Mouse (Mus musculus) left cerebral cortex, adult 8-10 months (tissue): ENCODE results near the gene Dvl2. TPM values are rescaled to one million over a fixed set of nuclear protein-coding genes. Genes with fewer than 3 reads are reported as not detected.

Experiments
- DNase-seq, 2 experiments: peaks; one replicate each; pipeline ENCODE4 v3.0.0; 2022; ENCODE audit warnings: low spot score in 2 of 2
- total RNA-seq, 4 experiments: library from RNA; stranded (reverse); gene quantifications; 2 replicates each; pipeline ENCODE4 v1.2.4; 2022

Dvl2 gene
- total RNA-seq, 4 experiments from 2014 or later = 28.0 to 36.9 (median 32.9) TPM

DNA sequence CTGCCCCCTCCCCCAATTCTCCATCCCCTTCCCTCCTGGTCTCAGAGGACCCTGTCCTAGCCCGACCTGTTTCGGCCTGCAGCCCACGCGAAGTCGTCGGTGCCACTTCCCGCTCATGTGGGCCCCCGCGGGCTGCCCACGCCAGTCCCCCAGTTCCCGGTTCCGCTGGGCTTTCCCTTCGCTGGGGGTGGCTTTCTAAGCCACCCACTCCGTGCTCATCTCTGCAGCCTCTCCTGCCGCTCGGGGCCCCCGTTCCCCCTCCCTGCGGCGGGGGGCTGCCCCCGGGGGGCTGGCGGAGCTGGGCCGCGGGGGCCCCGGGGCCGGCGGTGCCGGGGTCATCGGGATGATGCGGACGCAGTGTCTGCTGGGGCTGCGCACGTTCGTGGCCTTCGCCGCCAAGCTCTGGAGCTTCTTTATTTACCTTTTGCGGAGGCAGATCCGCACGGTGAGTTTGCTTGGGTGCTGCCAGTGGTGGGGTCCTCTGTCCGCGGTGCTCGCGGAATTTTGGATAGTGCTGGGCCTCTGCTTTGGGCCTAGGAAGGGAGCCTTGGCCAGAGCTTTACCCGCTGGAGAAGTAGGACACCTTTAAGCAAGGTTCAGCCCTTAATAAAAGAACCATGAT, 19.1 kb upstream of the Dvl2 start, which contains the start of gene Ctdnep1:
Gene Ctdnep1, plus strand, starts transcription at position 16 of the 622 bp plus-strand sequence.
- no peak for DNase-seq

DNA sequence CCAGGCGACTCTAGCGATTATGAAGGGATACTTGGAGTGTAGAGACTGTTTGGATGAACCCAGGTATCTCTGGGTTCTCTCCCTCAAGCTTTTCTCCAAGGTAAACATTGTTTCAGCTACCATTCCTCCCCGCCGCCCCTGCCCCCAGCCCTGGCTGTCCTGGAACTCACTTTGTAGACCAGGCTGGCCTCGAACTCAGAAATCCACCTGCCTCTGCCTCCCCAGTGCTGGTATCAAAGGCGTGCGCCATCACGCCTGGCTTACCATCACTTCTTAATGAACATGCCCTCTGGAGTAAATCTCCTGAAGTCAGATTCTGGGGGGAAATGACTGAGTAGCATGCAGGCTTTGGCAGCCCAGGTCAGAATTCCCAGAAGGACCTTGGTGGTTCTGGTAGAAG, 18.2 kb upstream of the Dvl2 start, which contains the start of gene Elp5:
Gene Elp5, minus strand, starts transcription at position 293 of the 400 bp plus-strand sequence.
- DNase-seq = no peak

DNA sequence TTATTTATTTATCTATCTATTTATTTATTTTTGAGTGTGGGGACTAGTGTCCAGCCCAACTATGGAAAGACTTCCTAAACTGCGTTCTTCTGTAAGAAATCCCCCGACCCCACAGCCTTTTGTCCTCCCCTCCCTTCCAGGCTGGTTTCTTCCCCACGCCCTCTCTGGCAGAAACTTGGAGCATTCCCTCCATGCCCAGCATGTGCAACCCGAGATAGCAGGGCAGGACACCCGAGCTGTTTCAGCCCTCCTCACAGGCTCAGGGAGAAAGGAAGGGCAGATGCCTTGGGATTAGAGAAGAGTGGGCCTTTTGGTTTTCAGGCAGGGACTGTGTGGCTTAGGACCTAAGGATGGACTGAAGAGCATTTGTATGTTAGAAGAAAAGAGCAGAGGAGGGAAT, 17.5 kb upstream of the Dvl2 start:
- no peak for DNase-seq

DNA sequence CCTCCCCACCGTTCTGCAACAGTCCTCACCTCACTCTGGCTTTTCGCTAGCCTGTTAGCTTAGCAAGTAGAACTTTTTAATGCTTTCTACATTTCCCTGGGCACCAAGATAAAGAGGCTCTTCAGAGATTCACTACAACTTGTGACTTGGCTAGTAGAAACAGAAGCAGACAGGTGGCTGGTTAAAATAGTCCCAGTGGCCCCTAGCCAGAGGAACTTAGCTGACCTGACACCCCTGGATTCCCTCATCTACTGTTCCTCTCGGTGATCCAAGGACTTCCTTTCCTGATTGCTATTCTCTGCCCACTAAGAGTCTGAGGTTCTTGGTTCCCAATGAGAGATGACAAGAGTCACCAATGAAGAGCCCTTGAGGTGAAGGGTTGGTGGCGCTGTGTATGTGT, 17.0 kb upstream of the Dvl2 start:
- DNase-seq = no peak

DNA sequence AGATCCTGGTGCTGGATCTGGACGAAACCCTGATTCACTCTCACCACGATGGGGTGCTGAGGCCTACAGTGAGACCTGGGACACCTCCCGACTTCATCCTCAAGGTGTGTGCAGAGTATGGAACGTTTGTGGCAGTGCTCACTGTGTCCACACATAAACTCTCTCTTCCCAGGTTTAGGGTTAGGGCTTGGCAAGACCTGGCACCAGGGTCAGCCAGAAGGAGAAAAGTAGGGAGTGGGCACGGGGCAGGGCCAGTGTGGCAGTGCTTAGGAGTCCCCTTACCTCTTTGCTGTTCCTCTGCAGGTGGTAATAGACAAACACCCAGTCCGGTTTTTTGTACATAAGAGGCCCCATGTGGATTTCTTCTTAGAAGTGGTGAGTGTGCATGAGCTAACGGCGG, 16.0 kb upstream of the Dvl2 start:
- no peak for DNase-seq

DNA sequence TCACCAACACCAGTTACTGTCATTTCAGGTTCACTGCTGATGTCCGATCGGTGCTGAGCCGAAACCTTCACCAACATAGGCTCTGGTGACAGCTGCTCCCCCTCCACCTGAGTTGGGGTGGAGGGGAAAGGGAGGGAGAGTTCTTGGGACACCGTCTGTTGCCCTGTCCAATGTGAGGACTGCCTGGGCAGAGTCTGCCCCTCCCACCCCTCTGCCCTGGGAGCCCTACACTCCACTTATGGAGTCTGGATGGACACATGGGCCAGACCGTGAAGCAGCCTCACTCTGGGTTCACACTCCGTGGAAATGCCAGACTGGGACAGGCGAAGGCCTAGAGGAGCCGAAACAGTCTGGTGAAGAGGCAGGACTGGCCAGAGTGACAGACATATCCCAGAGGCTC, 10.4 kb upstream of the Dvl2 start:
- DNase-seq = no peak

DNA sequence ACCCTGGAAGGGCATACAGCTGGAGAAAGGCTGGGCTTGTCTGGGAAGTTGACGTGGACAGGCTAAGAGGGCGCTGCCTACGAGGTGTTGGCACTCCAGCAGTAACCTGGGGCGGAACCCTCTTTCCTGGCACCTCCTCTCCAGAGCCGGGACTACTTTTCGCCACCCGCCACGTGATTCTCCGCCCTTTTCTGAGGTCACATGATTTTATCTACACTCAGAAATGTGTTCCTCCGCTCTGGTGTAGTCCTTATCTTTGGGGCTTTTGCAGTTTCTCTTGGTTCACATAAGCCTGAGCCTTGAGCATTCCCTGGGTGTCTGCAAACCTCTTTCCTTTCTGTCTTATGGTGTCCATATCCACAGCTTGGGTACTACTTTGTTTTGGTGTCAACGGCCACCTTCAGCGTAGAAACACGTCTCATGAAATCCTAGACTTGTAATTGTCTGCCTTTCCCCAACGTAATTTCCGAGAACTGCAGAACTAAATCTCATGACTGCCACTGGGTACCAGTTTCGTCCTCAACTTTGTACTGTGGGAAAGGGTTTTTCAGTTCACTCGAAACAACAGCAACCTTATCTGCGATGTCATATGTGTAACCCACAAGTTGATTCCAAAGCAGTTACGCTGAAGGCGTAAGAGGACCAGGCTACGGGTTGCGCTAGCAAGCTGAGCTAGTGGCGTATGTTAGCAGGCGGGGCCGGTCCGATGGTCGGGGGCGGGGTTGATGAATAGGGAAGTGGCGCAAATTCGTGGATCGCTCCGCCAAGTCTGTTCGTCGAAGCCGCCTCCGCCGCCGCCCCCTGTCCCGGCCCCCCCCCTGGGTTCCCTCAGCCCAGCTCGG, 9.3 kb upstream of the Dvl2 start, which contains the start of gene Gabarap:
Gene Gabarap, plus strand, starts transcription at position 294 of the 842 bp plus-strand sequence.
- peak; percentile 94 to 95 for DNase-seq

DNA sequence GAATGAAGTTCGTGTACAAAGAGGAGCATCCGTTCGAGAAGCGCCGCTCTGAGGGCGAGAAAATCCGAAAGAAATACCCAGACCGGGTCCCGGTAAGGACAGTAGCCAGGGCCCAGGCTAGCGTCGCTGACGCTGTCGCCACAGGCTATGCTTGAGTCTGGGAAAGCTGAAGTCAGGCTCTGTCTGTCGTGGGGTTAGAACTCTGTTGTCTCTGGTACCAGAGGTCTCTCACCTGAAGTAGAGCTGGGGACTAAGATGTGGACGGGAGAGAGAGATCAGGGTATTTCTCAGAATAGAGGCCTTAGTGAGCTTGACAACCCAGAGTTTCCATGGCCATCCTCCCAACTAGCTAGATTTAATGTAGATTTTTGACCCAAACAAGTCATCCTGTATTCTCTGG, 8.7 kb upstream of the Dvl2 start:
- no peak for DNase-seq

DNA sequence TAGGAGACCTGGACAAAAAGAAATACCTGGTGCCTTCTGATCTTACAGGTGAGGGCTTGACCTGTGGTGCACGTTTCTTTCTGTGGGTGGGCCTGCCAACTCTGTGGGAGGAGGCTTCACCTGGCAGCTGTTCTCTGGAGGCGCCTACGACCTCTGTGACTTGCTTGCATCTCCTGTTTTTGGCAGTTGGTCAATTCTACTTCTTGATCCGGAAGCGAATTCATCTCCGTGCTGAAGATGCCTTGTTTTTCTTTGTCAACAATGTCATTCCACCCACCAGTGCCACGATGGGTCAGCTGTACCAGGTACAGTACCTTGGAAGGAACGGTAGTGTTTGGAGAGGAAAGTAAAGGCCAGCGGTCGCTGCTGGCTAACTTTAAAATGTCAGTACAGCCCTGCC, 8.0 kb upstream of the Dvl2 start:
- no peak for DNase-seq

DNA sequence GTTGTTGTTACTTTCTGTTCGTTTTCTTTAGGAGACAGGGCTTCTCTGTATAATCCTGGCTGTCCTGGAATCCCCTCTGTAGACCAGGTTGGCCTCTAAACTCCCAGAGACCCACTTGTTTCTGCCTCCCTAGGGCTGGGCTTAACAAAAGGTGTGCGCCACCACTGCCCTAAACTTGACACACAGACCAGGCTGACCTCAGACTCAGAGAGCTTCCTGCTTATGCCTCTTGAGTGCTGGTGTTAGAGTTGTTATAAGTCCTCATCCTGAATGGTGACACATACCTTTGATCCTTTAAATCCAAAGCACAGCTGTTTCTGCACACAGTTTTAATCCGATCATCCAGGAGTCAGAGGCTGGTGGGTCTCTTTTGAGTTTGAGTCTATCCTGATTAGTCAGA, 7.5 kb upstream of the Dvl2 start:
- no peak for DNase-seq

DNA sequence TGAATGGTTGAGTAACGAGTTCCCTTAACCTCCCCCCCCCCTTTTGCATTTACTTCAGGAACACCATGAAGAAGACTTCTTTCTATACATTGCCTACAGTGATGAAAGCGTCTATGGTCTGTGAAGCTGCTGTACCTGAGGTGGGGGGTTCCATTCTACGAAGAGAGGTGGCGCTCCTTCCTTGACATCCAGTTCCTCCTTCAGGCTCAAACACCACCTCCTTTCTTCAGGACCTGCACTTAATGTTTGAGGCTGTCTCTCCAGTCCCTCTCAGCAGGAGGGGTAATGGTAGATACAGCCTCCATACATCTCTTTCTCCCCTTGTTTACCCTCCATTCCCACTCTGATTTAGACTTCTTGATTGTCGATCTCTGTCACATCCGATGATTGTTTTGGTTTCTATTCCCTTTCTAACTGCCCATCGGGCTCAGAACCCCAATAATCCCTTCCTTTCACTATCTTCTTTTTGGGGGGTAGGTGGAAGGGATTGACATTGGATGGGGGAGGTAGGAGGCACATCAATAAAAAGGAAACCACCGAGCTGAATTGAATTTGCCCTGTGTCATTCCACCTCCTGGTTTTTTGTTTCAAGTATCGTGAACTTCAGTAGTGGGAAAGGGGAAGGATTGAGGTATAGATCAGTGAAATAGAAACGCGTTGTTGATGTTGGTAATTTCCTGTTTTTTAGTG, 5.8 kb upstream of the Dvl2 start:
- no peak for DNase-seq

DNA sequence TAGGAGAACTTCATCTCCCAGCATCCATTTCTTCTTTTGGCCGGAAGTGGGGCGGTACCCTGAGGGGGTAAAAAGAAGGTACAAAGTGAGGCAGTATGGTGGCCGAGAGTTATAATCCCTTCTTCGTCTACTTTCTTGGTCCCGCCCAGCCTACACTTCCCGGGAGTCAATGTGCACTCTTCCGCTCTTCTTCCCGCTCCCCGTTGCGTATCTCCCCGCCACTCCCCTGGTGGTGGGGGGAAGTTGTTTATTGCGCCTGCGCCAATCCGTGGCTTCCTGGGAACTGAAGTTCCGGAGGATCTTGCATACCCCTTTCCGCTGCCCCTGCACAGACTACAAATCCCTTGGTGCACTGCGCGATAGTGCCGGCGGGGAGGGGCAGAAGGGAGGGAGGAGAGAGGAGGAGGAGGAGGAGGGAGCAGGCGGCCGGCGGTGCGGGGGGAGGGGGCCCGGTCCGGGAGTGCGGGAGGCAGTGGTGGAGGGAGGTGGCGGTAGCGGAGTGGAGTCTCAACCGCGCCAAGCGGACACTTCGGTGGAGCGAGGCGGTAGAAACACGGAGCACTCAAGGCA, 4.9 kb upstream of the Dvl2 start, which contains the start of gene Phf23:
Gene Phf23, plus strand, starts transcription at position 387 of the 570 bp plus-strand sequence.
- peak; percentile 86 to 98 for DNase-seq

DNA sequence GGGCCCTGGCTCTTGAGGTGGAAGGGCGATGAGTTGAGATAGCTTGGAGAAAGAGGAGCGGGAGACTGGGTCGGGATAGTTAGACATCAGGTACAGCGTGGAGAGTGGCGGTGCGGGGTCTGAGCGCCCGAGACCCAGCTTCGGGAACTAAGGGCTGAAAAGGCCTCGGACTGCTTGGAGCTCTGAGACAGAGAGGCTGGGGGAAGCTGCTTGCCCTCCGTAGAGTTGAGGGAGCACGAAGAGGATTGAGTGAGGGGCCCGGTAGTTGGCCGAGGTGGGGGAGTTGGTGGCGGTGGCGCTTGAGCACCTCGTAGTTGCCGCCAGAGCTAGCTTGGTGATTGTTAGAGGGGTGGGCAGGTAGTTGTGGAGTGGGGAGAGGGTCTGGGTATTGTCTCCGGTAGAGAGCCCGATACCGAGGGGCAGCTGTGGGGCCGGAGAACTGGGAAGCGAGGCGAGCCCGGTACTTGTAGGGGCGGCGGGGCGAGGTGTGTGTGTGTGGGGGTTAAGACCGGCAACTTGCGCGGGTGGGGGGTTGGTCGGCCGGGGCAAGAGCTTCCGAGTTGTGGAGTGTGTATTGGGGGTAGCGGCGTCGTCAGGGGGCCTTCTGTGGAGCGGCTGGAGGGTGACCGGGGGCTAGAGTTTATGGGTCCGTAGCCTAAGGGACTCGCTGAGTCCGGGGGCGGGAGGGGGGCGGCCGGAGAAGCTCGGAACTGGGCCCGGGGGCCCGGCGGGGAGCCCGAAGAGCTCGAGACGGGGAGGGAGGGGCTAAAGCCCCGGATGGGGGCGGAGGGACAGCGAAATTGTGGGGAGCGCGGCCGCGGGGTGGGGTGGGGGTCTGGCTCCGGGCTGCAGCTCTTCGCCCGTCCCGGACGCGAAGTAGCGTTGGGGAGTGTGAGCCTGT, 4.0 kb upstream of the Dvl2 start:
- no peak for DNase-seq

DNA sequence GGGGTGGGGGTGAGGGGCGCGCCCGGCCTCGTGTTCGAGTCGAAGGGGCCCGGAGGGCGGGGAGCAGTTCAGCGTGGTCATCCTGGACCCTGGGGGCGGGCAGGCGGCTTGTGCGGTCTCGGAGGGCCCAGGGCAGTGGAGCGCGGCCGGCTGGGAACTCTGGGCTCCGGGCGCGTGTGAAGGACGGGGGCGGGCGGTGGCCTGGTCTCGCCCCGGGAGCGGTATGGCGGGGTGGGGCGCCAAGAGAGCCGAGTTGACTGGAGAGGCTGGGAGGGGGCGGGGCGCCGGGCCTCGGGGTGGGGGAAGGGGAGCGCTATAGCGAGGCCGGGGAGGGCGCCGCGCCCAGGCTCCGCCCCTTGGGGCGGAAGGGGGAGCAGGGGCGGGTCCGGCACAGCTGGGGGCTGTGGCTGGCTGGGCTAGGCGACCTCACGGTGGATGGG, 3.3 kb upstream of the Dvl2 start:
- DNase-seq = peak in 1 of 2 experiments; percentile 77

DNA sequence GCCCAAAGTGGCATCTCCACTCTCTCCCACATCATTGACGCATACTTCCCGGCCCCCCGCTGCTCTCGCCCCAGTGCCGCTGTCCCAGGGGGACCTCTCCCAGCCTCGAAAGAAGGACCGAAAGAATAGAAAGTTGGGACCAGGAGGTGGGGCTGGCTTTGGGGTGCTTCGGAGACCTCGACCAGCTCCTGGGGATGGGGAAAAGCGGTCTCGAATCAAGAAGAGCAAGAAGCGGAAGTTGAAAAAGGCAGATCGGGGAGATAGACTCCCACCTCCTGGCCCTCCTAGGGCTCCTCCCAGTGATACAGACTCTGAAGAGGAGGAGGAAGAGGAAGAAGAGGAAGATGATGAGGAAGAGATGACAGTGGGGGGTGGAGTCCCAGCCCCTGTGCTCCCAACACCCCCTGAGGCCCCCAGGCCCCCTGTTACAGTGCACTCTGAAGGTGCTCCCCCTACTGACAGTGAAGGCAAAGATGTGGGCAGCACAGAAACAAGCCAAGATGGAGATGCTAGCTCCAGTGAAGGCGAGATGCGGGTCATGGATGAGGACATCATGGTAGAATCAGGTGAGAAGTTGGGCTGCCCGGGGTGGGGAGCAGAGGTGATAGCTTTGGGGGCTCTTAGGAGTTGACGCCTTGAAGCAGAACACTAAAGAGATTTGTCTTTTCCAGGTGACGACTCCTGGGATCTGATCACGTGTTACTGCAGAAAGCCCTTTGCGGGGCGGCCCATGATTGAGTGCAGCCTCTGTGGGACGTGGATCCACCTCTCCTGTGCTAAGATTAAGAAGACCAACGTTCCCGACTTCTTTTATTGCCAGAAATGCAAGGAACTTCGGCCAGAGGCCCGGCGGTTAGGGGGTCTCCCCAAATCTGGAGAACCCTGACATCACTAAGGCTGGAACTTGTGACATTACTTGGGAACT, 1.6 kb upstream of the Dvl2 start:
- DNase-seq = no peak

DNA sequence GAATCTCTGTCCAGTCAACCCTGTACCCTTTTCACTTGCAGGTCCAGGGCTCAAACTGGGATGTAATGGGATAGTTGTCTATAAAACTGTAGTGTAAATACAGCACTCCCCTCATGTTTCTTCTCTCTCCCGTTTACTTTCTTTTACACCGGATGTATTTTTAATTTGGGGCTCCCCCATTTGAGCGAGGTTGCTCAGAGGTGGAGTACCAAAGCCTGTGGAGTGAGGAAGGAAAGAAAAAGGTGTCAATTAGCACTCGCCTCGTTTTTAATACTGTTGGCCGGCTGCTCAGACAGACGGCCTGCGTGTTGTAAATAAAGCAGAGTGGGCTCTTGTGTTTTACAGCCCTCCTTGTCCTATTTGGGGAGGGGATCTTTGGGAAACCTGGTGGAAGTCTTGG, 729 bp upstream of the Dvl2 start:
- DNase-seq = no peak

DNA sequence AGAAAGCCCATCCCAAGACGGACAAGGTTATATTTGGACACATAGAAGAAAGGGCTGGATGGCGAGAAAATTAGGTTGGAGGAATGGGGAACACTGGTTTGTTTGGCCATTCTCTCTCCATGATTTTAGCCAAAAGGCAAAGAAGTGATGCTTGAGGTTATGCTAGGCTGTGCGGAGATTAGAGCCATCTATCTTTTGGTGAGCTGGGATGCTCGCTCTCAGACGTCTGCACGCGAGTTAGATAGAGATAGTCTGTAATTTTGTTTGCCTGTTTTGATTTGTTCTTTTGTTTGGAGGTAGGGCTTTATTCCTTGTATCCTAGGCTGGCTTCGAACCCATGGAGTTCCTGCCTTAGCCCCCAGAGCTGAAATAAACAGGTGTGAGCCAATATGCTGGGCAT, 764 bp downstream of the Dvl2 start:
- no peak for DNase-seq

DNA sequence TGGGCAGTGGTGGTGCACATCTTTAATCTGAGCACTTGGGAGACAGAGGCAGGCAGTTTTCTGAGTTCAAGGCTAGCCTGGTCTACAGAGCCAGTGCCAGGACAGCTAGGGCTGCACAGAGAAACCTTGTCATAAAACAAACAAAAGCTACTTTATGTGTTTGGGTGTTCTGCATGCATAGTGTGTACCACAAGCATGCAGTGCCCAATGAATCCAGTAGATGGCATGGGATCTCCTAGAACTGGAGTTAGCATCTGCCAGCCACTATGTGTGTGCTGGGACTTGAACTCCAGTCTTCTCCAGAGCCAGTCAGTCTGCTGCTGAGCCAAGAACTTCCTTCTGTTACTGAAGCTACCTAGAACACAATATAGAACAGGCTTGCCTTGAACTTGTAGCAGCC, 1.5 kb downstream of the Dvl2 start:
- DNase-seq = no peak

DNA sequence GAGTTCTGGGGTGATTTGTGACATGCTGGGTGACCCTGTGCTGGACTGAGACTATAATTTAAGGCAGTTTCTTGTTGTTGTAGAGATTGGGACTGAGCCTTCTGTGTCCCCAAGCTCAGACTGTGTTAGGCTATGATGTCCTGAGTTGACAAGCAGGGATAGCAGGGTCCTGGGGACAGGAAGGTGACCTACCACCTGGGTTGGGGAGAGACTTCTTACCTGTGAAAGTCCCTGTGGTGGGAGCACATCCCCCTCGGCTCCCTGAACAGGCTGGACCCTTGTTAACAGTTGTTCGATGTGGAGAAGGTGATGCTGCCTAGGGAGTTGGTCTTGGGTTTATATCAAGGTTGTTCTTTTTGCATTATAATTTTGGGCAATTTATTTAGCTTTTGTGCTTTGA, 2.1 kb downstream of the Dvl2 start:
- DNase-seq = no peak

DNA sequence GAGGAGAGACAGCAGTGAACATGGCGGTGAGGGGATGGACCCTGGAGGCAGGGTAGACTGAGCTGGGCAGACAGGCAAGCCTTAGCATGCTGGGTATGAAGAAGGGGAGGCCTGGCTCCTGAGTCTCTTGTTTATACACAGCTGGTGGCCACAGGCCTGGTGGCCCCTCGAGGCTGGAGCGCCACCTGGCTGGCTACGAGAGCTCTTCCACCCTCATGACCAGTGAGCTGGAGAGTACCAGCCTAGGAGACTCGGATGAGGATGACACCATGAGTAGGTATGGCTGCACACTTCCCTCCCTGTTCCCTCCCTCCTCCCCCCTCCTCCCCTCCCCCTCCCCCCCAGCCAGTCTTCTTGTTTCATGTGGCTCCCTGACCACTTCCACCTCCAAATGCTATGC, 5.1 kb downstream of the Dvl2 start:
- DNase-seq = no peak
